Mouse (Mus musculus): ENCODE data around the gene 1700019D03Rik. TPM values are rescaled to one million over a fixed set of nuclear protein-coding genes. Genes with fewer than 3 reads are reported as not detected.

Gene 1700019D03Rik
- polyA plus RNA-seq, 2 experiments = 0.96 to 3.5 TPM

DNA sequence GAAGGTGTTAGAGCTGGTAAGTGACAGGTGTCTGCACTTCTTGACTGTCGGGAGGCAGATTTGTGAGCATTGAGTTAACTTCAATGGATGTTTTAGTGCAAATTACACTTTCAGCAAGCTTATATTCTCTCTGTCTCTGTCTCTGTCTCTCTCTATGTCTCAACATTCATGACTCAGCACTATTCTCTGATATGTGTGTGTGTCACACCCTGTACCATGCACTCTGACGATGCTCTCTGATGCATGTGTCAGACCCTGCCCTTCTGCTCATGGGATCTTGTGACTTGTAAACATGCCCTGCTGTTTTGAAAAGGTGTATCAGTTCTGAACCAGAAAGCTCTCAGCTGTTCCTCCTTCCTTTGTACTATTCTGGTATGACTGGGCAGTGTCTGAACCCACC lies 103.3 kb downstream of the 1700019D03Rik start:
- no peaks in the 10 kb centered on the region for H3K9me3 ChIP-seq (ENCODE audit: control insufficient read depth, low read length)

DNA sequence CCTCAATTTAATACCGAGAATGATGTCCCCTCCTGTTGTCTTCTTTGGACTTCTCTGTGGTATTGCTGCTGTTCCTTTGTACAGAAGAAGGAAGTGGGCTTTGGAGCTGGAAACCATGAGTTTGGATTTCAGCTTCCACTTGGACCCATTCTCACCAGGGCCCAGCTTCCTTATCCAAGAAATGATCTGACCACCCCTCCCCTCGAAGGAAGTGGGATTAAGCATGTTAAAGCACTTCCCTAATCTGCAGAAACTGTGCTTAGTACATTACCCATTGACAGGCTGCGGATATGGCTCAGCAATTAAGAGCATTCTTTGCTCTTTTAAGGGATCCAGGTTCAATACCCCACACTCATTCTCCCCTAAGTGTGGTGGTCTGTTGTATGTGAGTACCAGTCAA lies 110.2 kb downstream of the 1700019D03Rik start:
- Histone ChIP-seq H3K4me2 (replicated peaks; ENCODE audit: low read depth, low read length, severe bottlenecking) (no peak overlapping the region), H3K27me3 (ENCODE audit: control insufficient read depth, insufficient read depth, low read length) (no peaks in the 10 kb centered on the region), H3K4me1 (ENCODE audit: control insufficient read depth, insufficient read depth, low read length) (no peaks in the 10 kb centered on the region), H3K9me3 (ENCODE audit: control insufficient read depth, low read length) (no peaks in the 10 kb centered on the region), H3K36me3 (ENCODE audit: control insufficient read depth, insufficient read depth, low read length) (no peaks in the 10 kb centered on the region), H3K4me3 (replicated peaks; ENCODE audit: low read length) (no peak overlapping the region), H3K9ac (ENCODE audit: low read depth, low read length, severe bottlenecking) (no peak overlapping the region), H3K27ac (replicated peaks; ENCODE audit: low read depth, low read length) (no peak overlapping the region)
- 85% methylated on average over 3 of the region's 3 CpGs for WGBS
- DNase-seq (ENCODE audit: low spot score) = no peak
- no peak for ATAC-seq (ENCODE audit: low FRiP score, low read depth)
- TF ChIP-seq POLR2A (IDR thresholded peaks at IDR 0.05; ENCODE audit: borderline replicate concordance, extremely low read depth, insufficient read depth, insufficient read length) = no peak

More for the DNA sequence above, 103.3 kb downstream of the 1700019D03Rik start:
- Histone ChIP-seq H3K27ac (replicated peaks; ENCODE audit: low read depth, low read length) (no peak overlapping the region), H3K4me2 (replicated peaks; ENCODE audit: low read depth, low read length, severe bottlenecking) (no peak overlapping the region), H3K4me3 (replicated peaks; ENCODE audit: low read length) (no peak overlapping the region), H3K27me3 (ENCODE audit: control insufficient read depth, insufficient read depth, low read length) (no peaks in the 10 kb centered on the region), H3K4me1 (ENCODE audit: control insufficient read depth, insufficient read depth, low read length) (no peaks in the 10 kb centered on the region), H3K36me3 (ENCODE audit: control insufficient read depth, insufficient read depth, low read length) (peaks cover 4% of the 10 kb centered on the region; the same call in 1 of the 2 replicates), H3K9ac (ENCODE audit: low read depth, low read length, severe bottlenecking) (no peak overlapping the region)
- DNase-seq (ENCODE audit: low spot score) (no peak), ATAC-seq (ENCODE audit: low FRiP score, low read depth) (no peak)
- WGBS = 91% methylated on average over 2 of the region's 2 CpGs
- no peak for TF ChIP-seq POLR2A (IDR thresholded peaks at IDR 0.05; ENCODE audit: borderline replicate concordance, extremely low read depth, insufficient read depth, insufficient read length)

DNA sequence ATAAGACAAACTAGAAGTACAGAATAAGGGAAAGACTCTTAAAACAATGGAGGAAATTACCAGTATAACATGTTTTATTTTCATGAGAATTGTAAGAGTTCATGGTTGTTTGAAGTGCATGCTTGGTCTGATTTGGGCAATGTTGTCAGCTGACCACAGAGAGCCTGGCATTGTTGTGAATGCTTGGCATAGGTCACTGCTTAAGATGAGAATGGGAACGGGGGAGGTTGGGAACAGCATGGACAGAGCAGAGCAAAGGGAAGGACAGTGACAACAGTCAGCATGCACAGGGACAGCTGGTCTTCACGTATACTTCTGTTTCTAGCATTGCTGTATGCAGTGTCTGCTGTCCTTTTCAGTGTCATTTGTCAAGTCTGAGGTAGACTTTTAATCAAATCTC lies 135.8 kb downstream of the 1700019D03Rik start:
- DNase-seq (ENCODE audit: low spot score) = no peak
- 75% methylated on average over 2 of the region's 2 CpGs for WGBS
- no peak for ATAC-seq (ENCODE audit: low FRiP score, low read depth)
- Histone ChIP-seq H3K27ac (replicated peaks; ENCODE audit: low read depth, low read length) (no peak overlapping the region), H3K27me3 (ENCODE audit: control insufficient read depth, insufficient read depth, low read length) (no peaks in the 10 kb centered on the region), H3K4me3 (replicated peaks; ENCODE audit: low read length) (no peak overlapping the region), H3K4me2 (replicated peaks; ENCODE audit: low read depth, low read length, severe bottlenecking) (no peak overlapping the region), H3K9me3 (ENCODE audit: control insufficient read depth, low read length) (no peaks in the 10 kb centered on the region), H3K4me1 (ENCODE audit: control insufficient read depth, insufficient read depth, low read length) (no peaks in the 10 kb centered on the region), H3K36me3 (ENCODE audit: control insufficient read depth, insufficient read depth, low read length) (0 out of 2 replicates have a peak, but pooled peaks cover 3% of the 10 kb centered on the region), H3K9ac (ENCODE audit: low read depth, low read length, severe bottlenecking) (no peak overlapping the region)
- no peak for TF ChIP-seq POLR2A (IDR thresholded peaks at IDR 0.05; ENCODE audit: borderline replicate concordance, extremely low read depth, insufficient read depth, insufficient read length)

Other genes starting within 250 kb of the 1700019D03Rik start
- 17.2 and 19.9 TPM in 2 replicates for gene Inpp1, start 202.5 kb downstream of the 1700019D03Rik start, polyA plus RNA-seq (2012; rRNA removed)
- gene Inpp1, start 202.5 kb downstream of the 1700019D03Rik start, polyA plus RNA-seq (2014; fragmentation: Nextera tagmentation; extraction: Ambion mirVana) = 14.3 and 15.9 TPM in 2 replicates
- gene Hibch, start 175.2 kb downstream of the 1700019D03Rik start, polyA plus RNA-seq (2012; rRNA removed) = 18.4 and 20.4 TPM in 2 replicates
- 24.4 and 25.7 TPM in 2 replicates for gene Hibch, start 175.2 kb downstream of the 1700019D03Rik start, polyA plus RNA-seq (2014; fragmentation: Nextera tagmentation; extraction: Ambion mirVana)
- gene Mstn, start 41.5 kb upstream of the 1700019D03Rik start, polyA plus RNA-seq (2012; rRNA removed) = 8.6 and 9.2 TPM in 2 replicates
- 15.0 and 20.4 TPM in 2 replicates for gene Mstn, start 41.5 kb upstream of the 1700019D03Rik start, polyA plus RNA-seq (2014; fragmentation: Nextera tagmentation; extraction: Ambion mirVana)
- 0.14 and 0.17 TPM in 2 replicates for gene 1700019A02Rik, start 167.5 kb upstream of the 1700019D03Rik start, polyA plus RNA-seq (2012; rRNA removed)
- gene 1700019A02Rik, start 167.5 kb upstream of the 1700019D03Rik start, polyA plus RNA-seq (2014; fragmentation: Nextera tagmentation; extraction: Ambion mirVana) = not detected in 2 replicates